Mouse (Mus musculus) megakaryocyte, embryonic 14.5 days (primary cell): ENCODE data around the gene Gatad2a.

Experiments used
- FLI1 ChIP-seq: IDR thresholded peaks from 2 replicates; pipeline ENCODE4 v1.6.1; 2012; ENCODE audit warnings: low read length, inconsistent platforms, mixed read lengths
- GATA1 ChIP-seq: IDR thresholded peaks from 3 replicates; pipeline ENCODE4 v1.6.1; 2012; ENCODE audit warnings: mixed read lengths, low read length, inconsistent platforms, borderline replicate concordance

DNA sequence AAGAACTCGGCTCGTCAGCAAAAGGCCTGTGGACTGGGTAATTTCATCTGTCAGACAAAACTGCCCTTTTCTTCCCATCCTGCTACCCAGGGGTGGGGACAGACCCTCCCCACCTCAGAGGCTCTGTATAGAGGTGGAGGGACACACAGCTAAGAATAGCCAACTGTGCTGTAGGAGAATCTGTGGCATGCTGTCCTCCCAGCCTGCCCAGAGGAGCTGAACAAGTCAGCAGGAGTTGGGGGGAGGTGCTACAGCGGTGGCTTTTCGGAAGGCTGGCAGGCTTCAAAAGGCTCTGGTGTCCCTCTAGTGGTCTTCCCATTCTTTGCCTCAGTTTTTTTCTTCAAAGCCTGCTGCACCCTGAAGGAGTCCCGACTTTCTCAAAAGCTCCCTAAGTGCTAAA, 80.4 kb downstream of the Gatad2a start:
- no peak for TF ChIP-seq GATA1
- no peak for TF ChIP-seq FLI1
